Mouse (Mus musculus) cerebellum, adult 8-10 months (tissue): Measurements from ENCODE around the gene Pygm.
A peak's percentile ranks its signal among the peaks of the same experiment; 100 is the strongest.

Experiments
- DNase-seq: peaks from one replicate; pipeline ENCODE4 v3.0.0; 2022

Pygm gene

GRCm38 (mm10) chr19:6386234-6386633 is 2.0 kb downstream of the Pygm start:
- no peak for DNase-seq

GRCm38 (mm10) chr19:6388006-6388405 is 3.8 kb downstream of the Pygm start:
- DNase-seq: peak; percentile 63

GRCm38 (mm10) chr19:6389803-6390202 is 5.6 kb downstream of the Pygm start:
- DNase-seq: no peak

- no peak for DNase-seq
Observed at GRCm38 (mm10) chr19:6390251-6390650, 6.1 kb downstream of the Pygm start.

GRCm38 (mm10) chr19:6392743-6393393 is 8.7 kb downstream of the Pygm start:
- DNase-seq: no peak

- DNase-seq: peak; percentile 12
Observed at GRCm38 (mm10) chr19:6393637-6394036, 9.4 kb downstream of the Pygm start.

- DNase-seq: no peak
Observed at GRCm38 (mm10) chr19:6396237-6396636, 12.0 kb downstream of the Pygm start.

- DNase-seq: peak; percentile 17
Observed at GRCm38 (mm10) chr19:6397582-6398249, 13.5 kb downstream of the Pygm start.

- peak; percentile 62 for DNase-seq
Observed at GRCm38 (mm10) chr19:6398447-6399284, 14.5 kb downstream of the Pygm start.

GRCm38 (mm10) chr19:6399285-6400095 is 15.3 kb downstream of the Pygm start, which contains the start of gene Rasgrp2:
Rasgrp2 (plus strand) TSS chr19:6399340.
- peak; percentile 47 for DNase-seq

GRCm38 (mm10) chr19:6400096-6401086 is 16.2 kb downstream of the Pygm start:
- DNase-seq: peak; percentile 35

- peak; percentile 73 for DNase-seq
Observed at GRCm38 (mm10) chr19:6401131-6401815, 17.1 kb downstream of the Pygm start.

GRCm38 (mm10) chr19:6401951-6402350 is 17.8 kb downstream of the Pygm start:
- DNase-seq: no peak

- peak; percentile 12 for DNase-seq
Observed at GRCm38 (mm10) chr19:6403869-6404268, 19.7 kb downstream of the Pygm start.

- no peak for DNase-seq
Observed at GRCm38 (mm10) chr19:6405433-6405832, 21.2 kb downstream of the Pygm start.

- DNase-seq: no peak
Observed at GRCm38 (mm10) chr19:6407109-6407508, 22.9 kb downstream of the Pygm start.

- DNase-seq: peak; percentile 7
Observed at GRCm38 (mm10) chr19:6407816-6408510, 23.8 kb downstream of the Pygm start.

GRCm38 (mm10) chr19:6408749-6409148 is 24.6 kb downstream of the Pygm start:
- DNase-seq: peak; percentile 25

- DNase-seq: no peak
Observed at GRCm38 (mm10) chr19:6409176-6409575, 25.0 kb downstream of the Pygm start.

GRCm38 (mm10) chr19:6409936-6410335 is 25.7 kb downstream of the Pygm start:
- DNase-seq: no peak
